Mouse (Mus musculus): ENCODE measurements at regions not wholly inside any gene's neighbourhood (a gene's known extent, or its start where the extent isn't known, plus 50 kb on each side); places are given as distances from the start of the nearest gene placed in this dataset.

DNA sequence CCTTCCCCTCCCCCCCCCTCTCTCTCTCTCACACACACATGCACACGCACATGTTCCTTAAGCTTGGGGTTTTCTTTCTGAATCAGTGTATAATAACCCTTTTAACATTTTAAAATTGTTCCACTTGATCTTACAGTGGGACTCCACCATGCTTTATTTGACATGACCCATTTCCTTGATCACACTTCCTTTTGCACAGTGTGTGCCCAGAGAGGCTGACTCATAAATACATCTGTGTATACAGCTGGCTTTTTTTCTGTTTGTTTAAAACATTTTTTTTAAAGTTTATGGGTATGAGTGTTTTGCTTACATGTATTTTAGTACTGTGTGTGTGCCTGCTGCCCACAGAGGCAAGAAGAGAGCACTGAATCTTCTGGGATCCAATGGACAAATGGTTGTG lies 202.7 kb upstream of the Meis1 start:
- TF ChIP-seq CTCF (IDR thresholded peaks at IDR 0.05) (no peak), EP300 (IDR thresholded peaks at IDR 0.05; ENCODE audit: insufficient read depth, low read depth, low read length) (no peak)
